ENCODE assay signal across 9 mouse cellular contexts in the genomic region with DNA sequence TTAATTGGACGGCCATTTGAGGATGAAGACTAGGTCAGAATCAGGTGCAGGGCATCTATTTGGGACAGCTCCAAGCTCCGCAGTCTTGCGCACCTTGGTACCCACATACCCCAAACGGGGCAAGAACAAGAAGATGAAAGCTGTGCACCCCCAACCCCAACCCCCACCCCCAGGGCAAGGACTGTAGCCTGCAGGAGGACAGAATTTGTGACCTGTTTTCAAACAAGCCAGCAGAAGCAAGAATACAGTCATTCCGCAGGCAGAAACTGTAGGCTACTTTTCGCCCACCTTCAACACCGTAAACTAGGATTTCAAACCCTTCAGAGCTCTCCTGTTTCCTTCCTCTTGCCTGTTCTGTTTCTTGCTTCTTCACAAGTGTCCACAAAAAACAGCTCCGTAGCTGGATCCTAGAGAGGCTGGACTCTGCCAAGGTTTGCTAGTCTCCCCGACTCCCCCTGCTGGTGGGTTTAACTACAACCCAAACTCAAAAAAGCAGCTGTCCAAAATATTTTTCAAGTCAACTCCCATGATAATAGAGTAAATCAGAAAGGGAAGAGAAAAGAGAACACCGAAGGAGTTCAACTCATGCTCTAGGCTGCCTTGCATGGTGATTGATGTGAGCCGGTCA.
DNase-seq lines count a peak whose midpoint lies in the region; ATAC-seq and TF ChIP-seq lines count a peak whose summit lies in the region.
"Had no signal": no experiment of that assay in that cellular context is flagged by ENCODE, and none has a peak within 500 bp of the region (broad histone marks: within the 10 kb centered on the region; RNA-seq: fewer than 3 reads in every experiment).

No protein-coding gene starts in this region.

- H3K4me2 ChIP-seq in forebrain, embryonic 11.5 days (ENCODE audit: low read depth, low read length, severe bottlenecking): no peak overlapping the region
- no peak overlapping the region for H3K4me2 ChIP-seq in neural tube, embryonic 12.5 days (replicated peaks)
- H3K4me2 ChIP-seq: heart, embryonic 15.5 days had no signal

- no peaks in the 10 kb centered on the region for H3K27me3 ChIP-seq in heart, adult 2 months (ENCODE audit: control insufficient read depth, insufficient read depth, low read length)
- H3K27me3 ChIP-seq in heart, embryonic 10.5 days (ENCODE audit: insufficient read depth, poor library complexity, severe bottlenecking): no peaks in the 10 kb centered on the region
- H3K27me3 ChIP-seq in forebrain, embryonic 11.5 days (ENCODE audit: control insufficient read depth, insufficient read depth, low read length): no peaks in the 10 kb centered on the region
- H3K27me3 ChIP-seq in neural tube, embryonic 12.5 days (replicated peaks): no peaks in the 10 kb centered on the region
- H3K27me3 ChIP-seq: heart, embryonic 15.5 days had no signal

- H3K4me3 ChIP-seq in heart, adult 2 months: no peak overlapping the region
- H3K4me3 ChIP-seq in heart, embryonic 10.5 days: no peak overlapping the region
- no peak overlapping the region for H3K4me3 ChIP-seq in forebrain, embryonic 11.5 days (ENCODE audit: low read depth, low read length)
- H3K4me3 ChIP-seq in neural tube, embryonic 12.5 days: no peak overlapping the region
- H3K4me3 ChIP-seq: heart, embryonic 15.5 days had no signal

- no peak for TF ChIP-seq POLR2A in heart, adult 2 months (IDR thresholded peaks at IDR 0.05; ENCODE audit: insufficient read depth, low read depth, low read length)

- DNase-seq in heart, adult 2 months: peak in 1 of 2 experiments; percentile 9
- DNase-seq in heart, embryonic 10.5 days (ENCODE audit: low spot score): no peak
- peak; percentile 35 for DNase-seq in adrenal gland, adult 2 months
- peak; percentile 86 for DNase-seq in forebrain, embryonic 11.5 days (ENCODE audit: low spot score)
- DNase-seq in kidney, adult 18-20 months: peak; percentile 46
- DNase-seq in left cerebral cortex, postnatal 10 days (ENCODE audit: extremely low spot score in 1 of 2, low spot score in 2 of 2): peak; percentile 65 to 67
- DNase-seq in MN1 (ENCODE audit: low spot score): no peak

- no peak overlapping the region for H3K9ac ChIP-seq in heart, adult 2 months (ENCODE audit: low read depth, low read length)
- H3K9ac ChIP-seq in forebrain, embryonic 11.5 days (ENCODE audit: low read length): no peak overlapping the region
- no peak overlapping the region for H3K9ac ChIP-seq in neural tube, embryonic 12.5 days
- H3K9ac ChIP-seq: heart, embryonic 15.5 days had no signal

- H3K27ac ChIP-seq in heart, adult 2 months: no peak overlapping the region
- H3K27ac ChIP-seq in heart, embryonic 10.5 days: no peak overlapping the region
- H3K27ac ChIP-seq in forebrain, embryonic 11.5 days (ENCODE audit: low read depth, low read length): peak overlapping the region; percentile 66
- no peak overlapping the region for H3K27ac ChIP-seq in neural tube, embryonic 12.5 days
- H3K27ac ChIP-seq: heart, embryonic 15.5 days had no signal

- H3K9me3 ChIP-seq in heart, embryonic 10.5 days: no peaks in the 10 kb centered on the region
- no peaks in the 10 kb centered on the region for H3K9me3 ChIP-seq in forebrain, embryonic 11.5 days (ENCODE audit: control insufficient read depth, low read length)
- no peaks in the 10 kb centered on the region for H3K9me3 ChIP-seq in neural tube, embryonic 12.5 days
- H3K9me3 ChIP-seq: heart, embryonic 15.5 days had no signal

- peak; percentile 68 for ATAC-seq in forebrain, embryonic 11.5 days (replicated peaks; ENCODE audit: low FRiP score)
- ATAC-seq in neural tube, embryonic 12.5 days (ENCODE audit: low FRiP score, low read depth): 0 out of 2 replicates have a peak, but pooled peaks have one; percentile 49

- no peaks in the 10 kb centered on the region for H3K79me2 ChIP-seq in heart, adult 2 months (replicated peaks; ENCODE audit: control insufficient read depth, insufficient read depth, low read length)

- intact Hi-C loops in heart, adult 2 months (cut with DNase I): no loop called here
- intact Hi-C loops in left cerebral cortex, postnatal 10 days (cut with DNase I): loop anchor here (10.0 kb wide), 1 partner anchor 99 kb away; no protein-coding TSS in a partner anchor

- no peak for TF ChIP-seq EP300 in heart, adult 2 months (IDR thresholded peaks at IDR 0.05; ENCODE audit: insufficient read depth, low read depth, low read length)

- TF ChIP-seq CTCF in heart, adult 2 months (IDR thresholded peaks at IDR 0.05): peak; percentile 60

- no peaks in the 10 kb centered on the region for H3K4me1 ChIP-seq in heart, adult 2 months (ENCODE audit: control insufficient read depth, insufficient read depth, low read length)
- H3K4me1 ChIP-seq in heart, embryonic 10.5 days: 0 out of 2 replicates have a peak, but pooled peaks cover 6% of the 10 kb centered on the region
- H3K4me1 ChIP-seq in forebrain, embryonic 11.5 days (replicated peaks; ENCODE audit: control insufficient read depth, insufficient read depth, low read length): peaks cover 11% of the 10 kb centered on the region; the same call in 1 of the 2 replicates
- H3K4me1 ChIP-seq in neural tube, embryonic 12.5 days: peaks cover 22% of the 10 kb centered on the region
- H3K4me1 ChIP-seq: heart, embryonic 15.5 days had no signal

- WGBS in heart, adult 2 months: 61% methylated on average over 11 of the region's 11 CpGs
- WGBS in heart, embryonic 10.5 days: 68% methylated on average over 11 of the region's 11 CpGs
- 64% methylated on average over 11 of the region's 11 CpGs for WGBS in forebrain, embryonic 11.5 days
- 65% methylated on average over 11 of the region's 11 CpGs for WGBS in neural tube, embryonic 12.5 days

- H3K36me3 ChIP-seq in heart, adult 2 months (ENCODE audit: control insufficient read depth, insufficient read depth, low read length): no peaks in the 10 kb centered on the region
- H3K36me3 ChIP-seq in heart, embryonic 10.5 days: no peaks in the 10 kb centered on the region
- no peaks in the 10 kb centered on the region for H3K36me3 ChIP-seq in forebrain, embryonic 11.5 days (ENCODE audit: control insufficient read depth, insufficient read depth, low read length)
- H3K36me3 ChIP-seq in neural tube, embryonic 12.5 days: no peaks in the 10 kb centered on the region
- H3K36me3 ChIP-seq: heart, embryonic 15.5 days had no signal

Comparison
In these comparisons a context has a peak if more than half of its experiments do, and no peak if none do; other contexts are left out.
1. DNase-seq: peak in adrenal gland, adult 2 months (single experiment), forebrain, embryonic 11.5 days (single experiment), kidney, adult 18-20 months (single experiment) and left cerebral cortex, postnatal 10 days (2 of 2); none in heart, embryonic 10.5 days (single experiment) and MN1 (single experiment).